Mouse (Mus musculus) kidney, adult 2 months (tissue): Measurements from ENCODE around the gene Cldn15.

ENCODE experiments used
- CTCF ChIP-seq: fragments of 200-500 bp; conservative IDR thresholded peaks from 2 replicates; pipeline ENCODE4 v1.5.1; 2011; ENCODE audit warnings: low read depth, mild to moderate bottlenecking, control low read depth, low read length, moderate library complexity, mixed read lengths; ENCODE audit not compliant: insufficient read depth, insufficient read length
- POLR2A ChIP-seq: fragments of 200-500 bp; IDR thresholded peaks from one replicate; pipeline ENCODE4 v1.6.1; 2011; ENCODE audit warnings: low read depth, low read length, control low read depth

GRCm38 (mm10) chr5:136960053-136960452 lies 6.4 kb upstream of the Cldn15 start:
- TF ChIP-seq CTCF = no peak
- TF ChIP-seq POLR2A = no peak
